Mouse (Mus musculus) T-cell, adult 2 months (primary cell): ENCODE measurements around the gene Eme1.
A peak's percentile ranks its signal among the peaks of the same experiment; 100 is the strongest.

Experiments used
- DNase-seq: peaks from one replicate; pipeline ENCODE4 v3.0.0; 2022; ENCODE audit warnings: low spot score

The Eme1 gene

GRCm38 (mm10) chr11:94597319-94597718 lies 56.4 kb downstream of the Eme1 start:
- DNase-seq, result no peak

- peak; percentile 71 for DNase-seq
These were observed 57.4 kb downstream of the Eme1 start for GRCm38 (mm10) chr11:94596311-94596852.
